Mouse (Mus musculus) ES-Bruce4 (cell line): Measurements from ENCODE around the gene Rbbp6. TPM values are rescaled to one million over a fixed set of nuclear protein-coding genes. Genes with fewer than 3 reads are reported as not detected.

Experiments used
- H3K27ac ChIP-seq: 2 replicates; pipeline ENCODE4 v1.5.1; 2012; ENCODE audit warnings: low read length, inconsistent platforms; ENCODE audit not compliant: insufficient read depth
- H3K27me3 ChIP-seq: 2 replicates; pipeline ENCODE4 v1.6.1; 2012; ENCODE audit warnings: mild to moderate bottlenecking, low read length, inconsistent platforms; ENCODE audit not compliant: control insufficient read depth, poor library complexity, insufficient read depth, severe bottlenecking
- H3K36me3 ChIP-seq: 2 replicates; pipeline ENCODE4 v1.6.1; 2012; ENCODE audit warnings: inconsistent platforms, mild to moderate bottlenecking, low read length, moderate library complexity; ENCODE audit not compliant: control insufficient read depth, poor library complexity, insufficient read depth, severe bottlenecking
- H3K4me1 ChIP-seq: one replicate; pipeline ENCODE4 v1.8.1; 2011; ENCODE audit warnings: low read length; ENCODE audit not compliant: control insufficient read depth, insufficient read depth
- H3K4me3 ChIP-seq: 2 replicates; pipeline ENCODE4 v1.5.1; 2011; ENCODE audit warnings: low read depth, mild to moderate bottlenecking, low read length
- H3K9ac ChIP-seq: 2 replicates; pipeline ENCODE4 v1.6.1; 2012; ENCODE audit warnings: low read depth, mild to moderate bottlenecking, inconsistent platforms; ENCODE audit not compliant: poor library complexity, severe bottlenecking
- H3K9me3 ChIP-seq: replicated peaks from 2 replicates; pipeline ENCODE4 v1.6.1; 2012; ENCODE audit warnings: mild to moderate bottlenecking, low read length, inconsistent platforms; ENCODE audit not compliant: control insufficient read depth, poor library complexity, insufficient read depth, severe bottlenecking
- CTCF ChIP-seq: IDR thresholded peaks from one replicate; pipeline ENCODE4 v1.8.1; 2011; ENCODE audit warnings: low read depth, low read length
- EP300 ChIP-seq: IDR thresholded peaks from 2 replicates; pipeline ENCODE4 v1.6.1; 2011; ENCODE audit warnings: low read depth, low read length; ENCODE audit not compliant: insufficient read depth
- POLR2A ChIP-seq: IDR thresholded peaks from one replicate; pipeline ENCODE4 v1.8.1; 2011; ENCODE audit warnings: low read length; ENCODE audit not compliant: insufficient read depth
- polyA plus RNA-seq: library from polyadenylated mRNA; stranded (reverse); fragments of >200 nt; gene quantifications from 2 replicates; pipeline ENCODE4 v1.2.4, GENCODE M21; 2011; ENCODE audit warnings: low read depth; ENCODE audit not compliant: missing spikeins, insufficient read depth, insufficient read length

The Rbbp6 gene
- polyA plus RNA-seq, 1 experiment, result 101 TPM

DNA sequence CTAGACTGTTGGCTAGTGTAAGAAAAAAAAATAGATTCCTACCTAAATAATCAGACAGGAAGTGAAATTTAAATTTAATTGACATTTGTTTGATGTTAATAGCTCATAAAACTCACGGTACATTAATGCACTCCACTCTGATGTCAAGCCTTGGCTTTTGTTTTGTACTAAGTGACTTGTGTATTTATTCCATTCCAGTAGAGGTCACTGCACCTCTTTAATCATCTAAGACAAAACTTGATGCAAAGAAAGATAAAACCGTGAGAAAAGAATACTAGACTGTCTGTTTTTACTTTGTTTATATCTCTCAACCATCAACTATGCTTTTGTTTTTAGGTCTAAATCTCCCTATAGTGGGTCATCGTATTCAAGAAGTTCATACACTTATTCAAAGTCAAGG is 32.7 kb downstream of the Rbbp6 start:
- Histone ChIP-seq H3K9ac (no peak overlapping the region), H3K9me3 (no peaks in the 10 kb centered on the region; the same call in 1 of the 2 replicates), H3K4me1 (no peaks in the 10 kb centered on the region), H3K27ac (no peak overlapping the region), H3K27me3 (no peaks in the 10 kb centered on the region), H3K36me3 (peaks cover 70% of the 10 kb centered on the region), H3K4me3 (no peak overlapping the region)
- TF ChIP-seq CTCF (no peak), POLR2A (no peak), EP300 (no peak)

DNA sequence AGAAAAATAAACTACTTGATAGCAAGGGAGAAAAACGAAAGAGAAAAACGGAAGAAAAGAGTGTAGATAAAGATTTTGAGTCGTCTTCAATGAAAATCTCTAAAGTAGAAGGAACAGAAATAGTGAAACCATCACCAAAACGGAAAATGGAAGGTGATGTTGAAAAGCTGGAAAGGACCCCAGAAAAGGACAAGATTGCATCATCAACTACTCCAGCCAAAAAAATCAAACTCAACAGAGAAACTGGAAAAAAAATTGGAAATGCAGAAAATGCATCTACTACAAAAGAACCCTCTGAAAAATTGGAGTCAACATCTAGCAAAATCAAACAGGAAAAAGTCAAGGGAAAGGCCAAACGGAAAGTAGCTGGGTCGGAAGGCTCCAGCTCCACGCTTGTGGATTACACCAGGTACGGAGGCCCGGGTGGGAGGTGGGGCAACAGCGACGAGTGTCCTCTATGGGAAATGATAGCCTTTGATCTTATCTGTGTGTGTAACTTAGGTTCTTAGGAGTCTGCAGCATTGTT is 34.4 kb downstream of the Rbbp6 start:
- H3K27ac ChIP-seq, result no peak overlapping the region
- H3K4me3 ChIP-seq, result no peak overlapping the region
- no peak overlapping the region for H3K9ac ChIP-seq
- TF ChIP-seq CTCF (no peak), EP300 (no peak), POLR2A (no peak)
- no peaks in the 10 kb centered on the region for H3K4me1 ChIP-seq
- peaks cover 67% of the 10 kb centered on the region for H3K36me3 ChIP-seq
- no peaks in the 10 kb centered on the region for H3K27me3 ChIP-seq
- H3K9me3 ChIP-seq, result peaks cover 2% of the 10 kb centered on the region; the same call in 1 of the 2 replicates

DNA sequence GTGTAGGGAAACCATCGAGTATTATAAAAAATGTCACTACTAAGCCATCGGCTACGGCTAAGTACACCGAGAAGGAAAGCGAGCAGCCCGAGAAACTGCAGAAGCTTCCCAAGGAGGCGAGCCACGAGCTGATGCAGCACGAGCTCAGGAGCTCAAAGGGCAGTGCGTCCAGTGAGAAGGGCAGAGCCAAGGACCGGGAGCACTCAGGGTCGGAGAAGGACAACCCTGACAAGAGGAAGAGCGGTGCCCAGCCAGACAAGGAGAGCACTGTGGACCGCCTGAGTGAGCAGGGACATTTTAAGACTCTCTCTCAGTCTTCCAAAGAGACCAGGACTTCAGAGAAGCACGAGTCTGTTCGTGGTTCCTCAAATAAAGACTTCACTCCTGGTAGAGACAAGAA is 35.3 kb downstream of the Rbbp6 start:
- no peaks in the 10 kb centered on the region for H3K27me3 ChIP-seq
- TF ChIP-seq CTCF (no peak), POLR2A (no peak), EP300 (no peak)
- H3K9ac ChIP-seq, result no peak overlapping the region
- no peak overlapping the region for H3K4me3 ChIP-seq
- no peaks in the 10 kb centered on the region for H3K4me1 ChIP-seq
- H3K36me3 ChIP-seq, result peaks cover 61% of the 10 kb centered on the region
- no peak overlapping the region for H3K27ac ChIP-seq
- peaks cover 2% of the 10 kb centered on the region; the same call in 1 of the 2 replicates for H3K9me3 ChIP-seq

DNA sequence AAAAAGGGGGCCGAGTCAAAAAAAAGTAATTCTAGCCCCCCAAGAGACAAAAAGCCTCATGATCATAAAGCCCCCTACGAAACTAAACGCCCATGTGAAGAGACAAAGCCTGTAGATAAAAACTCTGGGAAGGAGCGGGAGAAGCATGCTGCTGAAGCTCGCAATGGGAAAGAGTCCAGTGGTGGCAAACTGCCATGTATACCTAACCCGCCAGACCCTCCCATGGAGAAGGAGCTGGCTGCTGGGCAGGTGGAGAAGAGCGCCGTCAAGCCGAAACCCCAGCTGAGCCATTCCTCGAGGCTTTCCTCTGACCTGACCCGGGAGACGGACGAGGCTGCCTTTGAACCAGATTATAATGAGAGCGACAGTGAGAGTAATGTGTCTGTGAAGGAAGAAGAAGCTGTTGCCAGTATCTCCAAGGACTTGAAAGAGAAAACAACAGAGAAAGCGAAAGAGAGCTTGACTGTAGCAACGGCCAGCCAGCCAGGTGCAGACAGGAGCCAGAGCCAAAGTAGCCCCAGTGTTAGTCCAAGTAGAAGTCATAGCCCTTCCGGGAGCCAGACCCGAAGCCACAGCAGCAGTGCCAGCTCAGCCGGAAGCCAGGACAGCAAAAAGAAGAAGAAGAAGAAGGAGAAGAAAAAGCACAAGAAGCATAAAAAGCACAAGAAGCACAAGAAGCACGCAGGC is 36.0 kb downstream of the Rbbp6 start:
- no peak for TF ChIP-seq POLR2A
- no peak for TF ChIP-seq CTCF
- no peak for TF ChIP-seq EP300
- Histone ChIP-seq H3K36me3 (peaks cover 55% of the 10 kb centered on the region), H3K9ac (no peak overlapping the region), H3K9me3 (peaks cover 2% of the 10 kb centered on the region; the same call in 1 of the 2 replicates), H3K4me1 (no peaks in the 10 kb centered on the region), H3K27me3 (no peaks in the 10 kb centered on the region), H3K27ac (no peak overlapping the region), H3K4me3 (no peak overlapping the region)

DNA sequence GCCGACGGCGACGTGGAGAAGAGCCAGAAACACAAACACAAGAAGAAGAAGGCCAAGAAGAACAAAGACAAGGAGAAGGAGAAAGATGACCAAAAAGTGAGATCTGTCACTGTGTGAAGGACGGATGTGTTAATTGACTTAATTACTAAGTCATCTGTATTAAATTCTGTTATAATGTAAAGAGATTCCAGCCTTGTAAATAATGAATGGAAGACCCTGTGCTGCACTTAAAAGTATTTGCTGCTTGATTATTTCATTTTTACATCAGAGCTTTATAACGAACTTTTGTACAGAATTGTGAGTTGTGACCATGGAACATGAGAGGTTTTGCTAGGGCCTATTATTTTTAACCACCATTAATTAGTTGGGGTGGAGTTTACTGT is 36.5 kb downstream of the Rbbp6 start:
- H3K4me1 ChIP-seq, result no peaks in the 10 kb centered on the region
- TF ChIP-seq EP300 (no peak), POLR2A (no peak), CTCF (no peak)
- H3K36me3 ChIP-seq, result peaks cover 50% of the 10 kb centered on the region
- H3K4me3 ChIP-seq, result no peak overlapping the region
- H3K9ac ChIP-seq, result no peak overlapping the region
- no peak overlapping the region for H3K27ac ChIP-seq
- no peaks in the 10 kb centered on the region for H3K27me3 ChIP-seq
- peaks cover 2% of the 10 kb centered on the region; the same call in 1 of the 2 replicates for H3K9me3 ChIP-seq

- Histone ChIP-seq H3K27me3 (no peaks in the 10 kb centered on the region), H3K4me3 (no peak overlapping the region), H3K4me1 (no peaks in the 10 kb centered on the region), H3K36me3 (peaks cover 44% of the 10 kb centered on the region), H3K27ac (no peak overlapping the region), H3K9me3 (peaks cover 2% of the 10 kb centered on the region; the same call in 1 of the 2 replicates), H3K9ac (no peak overlapping the region)
- TF ChIP-seq CTCF (no peak), EP300 (no peak), POLR2A (no peak)
These were observed 37.7 kb downstream of the Rbbp6 start for GRCm38 (mm10) chr7:123003207-123003606.
